Mouse (Mus musculus): ENCODE data around the gene Nat8f5. TPM values are rescaled to one million over a fixed set of nuclear protein-coding genes. Genes with fewer than 3 reads are reported as not detected.
"Not testable (repeated sequence)": the region's sequence is repeated elsewhere in the genome, so short reads cannot be mapped to it uniquely, and the experiment has no call there.

Gene Nat8f5
- polyA plus RNA-seq, 1 experiment = 1.4 TPM

GRCm38 (mm10) chr6:85836098-85836497 is 15.3 kb upstream of the Nat8f5 start:
- DNase-seq (ENCODE audit: low spot score) = not testable (repeated sequence)

- not testable (repeated sequence) for DNase-seq (ENCODE audit: low spot score)
These were observed 14.3 kb upstream of the Nat8f5 start for GRCm38 (mm10) chr6:85835104-85835503.

- DNase-seq (ENCODE audit: low spot score) = not testable (repeated sequence)
These were observed 13.8 kb upstream of the Nat8f5 start for GRCm38 (mm10) chr6:85834504-85835100.

- no peak for DNase-seq (ENCODE audit: low spot score)
These were observed 11.1 kb upstream of the Nat8f5 start, which contains the start of gene Nat8 for GRCm38 (mm10) chr6:85831796-85832321. Gene Nat8 (minus strand): TSS chr6:85832082.

GRCm38 (mm10) chr6:85829462-85829861 is 8.7 kb upstream of the Nat8f5 start:
- DNase-seq (ENCODE audit: low spot score) = no peak

GRCm38 (mm10) chr6:85825886-85826285 is 5.1 kb upstream of the Nat8f5 start:
- DNase-seq (ENCODE audit: low spot score) = no peak

- DNase-seq (ENCODE audit: low spot score) = no peak
These were observed 2.8 kb upstream of the Nat8f5 start for GRCm38 (mm10) chr6:85823382-85824090.

- DNase-seq (ENCODE audit: low spot score) = no peak
These were observed 1.5 kb upstream of the Nat8f5 start for GRCm38 (mm10) chr6:85822286-85822685.

- DNase-seq (ENCODE audit: low spot score) = no peak
These were observed 2.4 kb downstream of the Nat8f5 start for GRCm38 (mm10) chr6:85818338-85818737.

- no peak for DNase-seq (ENCODE audit: low spot score)
These were observed 7.4 kb downstream of the Nat8f5 start for GRCm38 (mm10) chr6:85813339-85813738.

GRCm38 (mm10) chr6:85810942-85811537 is 9.7 kb downstream of the Nat8f5 start:
- DNase-seq (ENCODE audit: low spot score) = not testable (repeated sequence)

- DNase-seq (ENCODE audit: low spot score) = not testable (repeated sequence)
These were observed 10.3 kb downstream of the Nat8f5 start for GRCm38 (mm10) chr6:85810514-85810913.

GRCm38 (mm10) chr6:85809784-85810183 is 11.0 kb downstream of the Nat8f5 start:
- not testable (repeated sequence) for DNase-seq (ENCODE audit: low spot score)

GRCm38 (mm10) chr6:85803180-85803579 is 17.6 kb downstream of the Nat8f5 start:
- DNase-seq (ENCODE audit: low spot score) = not testable (repeated sequence)

Other genes starting within 250 kb of the Nat8f5 start
- gene Alms1, start 233.4 kb downstream of the Nat8f5 start, polyA plus RNA-seq (2012; rRNA removed) = 2.5 and 3.3 TPM in 2 replicates
- gene Nat8f7, start 107.8 kb downstream of the Nat8f5 start, polyA plus RNA-seq (2012; rRNA removed) = 2.1 and 3.8 TPM in 2 replicates
- 11.4 and 11.6 TPM in 2 replicates for gene Nat8f3, start 55.2 kb downstream of the Nat8f5 start, polyA plus RNA-seq (2012; rRNA removed)
- gene Nat8f6, start within 50 bp of the Nat8f5 start, polyA plus RNA-seq (2012; rRNA removed) = 1.2 TPM in 2 replicates
- gene Nat8, start 11.1 kb upstream of the Nat8f5 start, polyA plus RNA-seq (2012; rRNA removed) = 1.5 and 2.0 TPM in 2 replicates
- gene Nat8f2, start 48.2 kb upstream of the Nat8f5 start, polyA plus RNA-seq (2012; rRNA removed) = 0.03 and 0.09 TPM in 2 replicates
- gene Nat8f4, start 83.9 kb upstream of the Nat8f5 start, polyA plus RNA-seq (2012; rRNA removed) = 3.1 and 3.7 TPM in 2 replicates
- 34.5 and 35.2 TPM in 2 replicates for gene Tprkb, start 90.9 kb upstream of the Nat8f5 start, polyA plus RNA-seq (2012; rRNA removed)
- 12.5 and 17.4 TPM in 2 replicates for gene Nat8f1, start 94.7 kb upstream of the Nat8f5 start, polyA plus RNA-seq (2012; rRNA removed)
- 80.6 and 95.1 TPM in 2 replicates for gene Dusp11, start 140.7 kb upstream of the Nat8f5 start, polyA plus RNA-seq (2012; rRNA removed)
- gene Figla, start 195.2 kb upstream of the Nat8f5 start, polyA plus RNA-seq (2012; rRNA removed) = not detected in 2 replicates
- gene Add2, start 207.7 kb upstream of the Nat8f5 start, polyA plus RNA-seq (2012; rRNA removed) = 3.4 and 4.8 TPM in 2 replicates

Measured in urinary bladder, adult 2 months (tissue).